Mouse (Mus musculus): ENCODE measurements around the gene Mtg2. TPM values are rescaled to one million over a fixed set of nuclear protein-coding genes. Genes with fewer than 3 reads are reported as not detected.

The Mtg2 gene
- total RNA-seq (2021) (10 to 100 TPM; 13.5 to 22.2 TPM), polyA plus RNA-seq (2012; rRNA removed) (12.4 and 13.1 TPM in 2 replicates)
- long read RNA-seq, partial matches to known transcripts: 4 of 53 reads
- long read RNA-seq, other reads (novel, unspliced or antisense): 45 of 53 reads

GRCm38 (mm10) chr2:180070481-180071453 lies at the start of gene Mtg2:
Gene Mtg2 (plus strand): TSS chr2:180070588.
- peak; percentile 97 for DNase-seq

DNA sequence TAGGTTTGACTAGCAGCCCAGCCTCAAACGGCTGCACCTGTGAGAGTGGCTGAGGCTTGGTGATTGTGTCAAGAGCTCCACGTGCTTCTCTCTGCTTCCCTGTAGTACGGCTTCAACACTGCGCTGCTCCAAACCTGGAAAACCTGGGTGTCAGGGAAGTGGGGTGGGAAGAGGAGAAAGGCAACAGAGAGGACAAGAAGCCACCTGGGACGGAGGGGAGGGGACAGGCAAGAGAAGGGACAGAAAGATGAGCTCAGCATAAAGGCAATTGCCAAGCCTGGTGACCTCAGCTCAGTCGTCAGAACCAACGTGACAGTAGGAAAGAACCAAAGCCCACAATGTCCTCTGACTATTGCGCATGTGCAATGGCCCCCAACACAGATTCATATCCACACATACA lies 49.5 kb upstream of the Mtg2 start:
- DNase-seq: no peak

DNA sequence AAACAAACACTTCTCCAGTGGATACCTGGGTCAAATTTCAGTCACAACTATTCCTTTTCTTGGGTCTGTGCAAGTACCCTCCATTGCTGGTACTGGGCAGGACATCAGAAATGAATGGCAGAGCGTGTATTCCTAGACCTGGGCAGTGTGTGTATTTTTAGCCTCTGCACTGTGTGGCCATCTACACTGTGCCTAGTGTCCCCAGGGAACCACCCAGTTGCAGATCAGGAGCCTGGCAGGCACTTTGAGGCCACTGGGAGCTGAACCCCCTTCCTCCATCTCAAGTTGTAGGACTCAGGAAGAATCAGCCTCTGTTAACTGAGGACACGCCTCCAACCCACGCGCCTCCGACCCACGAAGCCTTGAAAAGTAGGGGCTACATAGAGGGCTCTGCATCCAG lies 47.6 kb upstream of the Mtg2 start:
- no peak for DNase-seq

- DNase-seq: peak; percentile 100
Observed at GRCm38 (mm10) chr2:180024401-180025098, 45.8 kb upstream of the Mtg2 start, which contains the start of gene Lsm14b. Gene Lsm14b (plus strand): TSS chr2:180024987.

DNA sequence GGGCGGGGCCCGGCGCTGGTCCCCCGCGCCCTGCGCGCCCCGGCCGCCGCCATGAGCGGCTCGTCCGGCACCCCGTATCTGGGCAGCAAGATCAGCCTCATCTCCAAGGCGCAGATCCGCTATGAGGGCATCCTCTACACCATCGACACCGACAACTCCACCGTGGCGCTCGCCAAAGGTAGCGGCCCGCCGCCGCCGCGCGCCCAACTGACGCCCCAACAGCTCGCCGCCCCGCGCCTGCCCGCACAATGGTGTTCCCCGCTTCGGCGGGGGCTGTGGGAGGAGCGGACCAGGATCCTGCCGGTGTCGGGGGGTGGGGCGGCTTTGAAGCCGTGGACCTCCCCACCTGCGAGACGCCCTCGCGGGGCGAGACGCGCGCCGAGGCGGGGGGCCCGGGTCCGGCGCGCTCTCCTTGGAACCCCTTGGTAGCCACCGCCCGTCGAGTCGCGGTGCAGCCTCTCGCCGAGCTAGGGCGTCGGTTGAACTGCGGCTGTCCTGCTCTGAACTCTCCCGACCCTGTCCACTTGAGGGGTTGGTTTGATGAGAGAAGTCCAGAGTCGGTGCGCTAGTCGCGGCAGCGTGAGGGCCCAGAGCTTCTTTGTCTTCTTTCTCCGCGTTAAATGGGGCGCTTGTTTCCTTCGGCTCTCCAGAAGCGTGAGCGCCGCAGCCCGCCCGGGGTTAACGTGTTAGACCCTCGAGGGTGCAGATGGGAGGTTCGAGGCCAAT lies 45.1 kb upstream of the Mtg2 start:
- DNase-seq: peak; percentile 73

DNA sequence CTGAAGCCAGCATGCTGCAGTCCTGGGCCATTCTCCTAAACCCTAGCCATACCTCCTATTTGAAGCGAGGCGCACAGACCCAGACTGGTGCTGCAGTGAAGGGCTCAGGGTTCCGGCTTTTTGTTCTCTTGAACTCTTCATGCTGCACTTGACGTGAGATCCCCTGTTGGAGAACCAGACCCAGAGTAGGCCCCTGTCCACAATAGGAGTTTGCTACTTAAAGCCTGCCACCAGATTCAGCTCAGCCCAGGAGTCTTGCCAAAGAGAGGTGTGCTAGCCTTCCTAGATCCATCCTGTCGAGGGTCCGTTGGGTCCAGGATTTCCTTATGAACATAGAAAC lies 44.6 kb upstream of the Mtg2 start:
- DNase-seq: no peak

- DNase-seq: no peak
Observed at GRCm38 (mm10) chr2:180027768-180028167, 42.6 kb upstream of the Mtg2 start.

- no peak for DNase-seq
Observed at GRCm38 (mm10) chr2:180031270-180031669, 39.1 kb upstream of the Mtg2 start.

DNA sequence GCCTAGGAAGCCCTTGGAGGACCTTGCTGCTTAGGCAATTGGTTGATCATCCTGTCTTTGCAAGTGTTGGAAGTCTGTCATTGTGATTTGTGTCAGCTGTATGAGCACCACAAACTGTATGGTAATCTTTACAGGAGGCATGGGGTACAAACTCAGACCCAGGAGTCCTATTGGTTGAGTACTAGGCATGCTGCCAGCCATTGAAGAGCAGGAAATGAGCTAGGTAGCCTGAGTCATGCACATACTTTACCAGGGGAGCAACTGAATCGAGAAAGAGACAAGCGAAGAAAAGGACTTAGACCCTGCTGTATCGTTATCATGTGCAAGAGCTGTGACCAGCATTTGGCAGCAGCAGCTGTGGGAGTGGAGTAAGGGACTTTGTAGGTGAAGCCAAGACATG lies 37.5 kb upstream of the Mtg2 start:
- no peak for DNase-seq

DNA sequence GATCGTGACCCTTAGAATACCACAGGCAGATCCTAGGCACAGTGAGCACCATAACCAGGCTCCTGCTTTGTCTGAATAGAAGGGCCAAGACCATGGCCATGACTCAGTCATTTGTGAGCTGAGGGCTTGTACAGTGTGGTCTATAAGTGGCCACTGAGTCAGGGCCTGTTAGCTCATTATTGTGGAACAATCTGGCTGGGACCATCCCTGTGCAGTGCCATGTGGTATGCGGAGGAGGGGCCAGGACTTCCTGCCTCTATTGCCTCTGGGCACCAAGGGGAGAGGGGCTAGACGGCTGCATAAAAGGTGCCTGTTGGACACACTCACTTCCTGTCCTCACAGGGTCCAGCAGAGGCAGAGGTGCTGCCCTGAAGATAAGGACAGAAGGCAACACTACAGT lies 36.4 kb upstream of the Mtg2 start:
- no peak for DNase-seq

DNA sequence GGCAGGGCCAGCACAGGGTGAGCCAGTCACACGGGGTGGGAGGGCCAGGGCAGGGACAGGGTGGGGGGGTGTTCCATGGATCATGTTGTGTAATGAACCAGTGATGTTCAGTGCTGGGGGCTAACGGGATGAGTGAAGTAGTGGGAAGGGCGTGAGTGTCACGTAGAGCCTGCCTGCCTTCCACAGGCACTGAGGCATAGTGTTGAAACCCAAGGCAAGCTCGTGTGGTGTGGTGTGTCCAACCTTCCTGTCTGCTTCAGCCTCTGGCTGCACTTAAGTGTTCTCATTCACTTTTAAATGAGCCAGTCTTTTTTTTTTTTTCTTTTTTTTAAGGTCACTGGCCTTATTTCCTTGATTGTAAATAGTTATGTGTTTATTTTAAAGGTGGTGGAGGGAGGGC lies 35.6 kb upstream of the Mtg2 start:
- DNase-seq: no peak

- peak; percentile 19 for DNase-seq
Observed at GRCm38 (mm10) chr2:180040406-180040805, 30.0 kb upstream of the Mtg2 start.

DNA sequence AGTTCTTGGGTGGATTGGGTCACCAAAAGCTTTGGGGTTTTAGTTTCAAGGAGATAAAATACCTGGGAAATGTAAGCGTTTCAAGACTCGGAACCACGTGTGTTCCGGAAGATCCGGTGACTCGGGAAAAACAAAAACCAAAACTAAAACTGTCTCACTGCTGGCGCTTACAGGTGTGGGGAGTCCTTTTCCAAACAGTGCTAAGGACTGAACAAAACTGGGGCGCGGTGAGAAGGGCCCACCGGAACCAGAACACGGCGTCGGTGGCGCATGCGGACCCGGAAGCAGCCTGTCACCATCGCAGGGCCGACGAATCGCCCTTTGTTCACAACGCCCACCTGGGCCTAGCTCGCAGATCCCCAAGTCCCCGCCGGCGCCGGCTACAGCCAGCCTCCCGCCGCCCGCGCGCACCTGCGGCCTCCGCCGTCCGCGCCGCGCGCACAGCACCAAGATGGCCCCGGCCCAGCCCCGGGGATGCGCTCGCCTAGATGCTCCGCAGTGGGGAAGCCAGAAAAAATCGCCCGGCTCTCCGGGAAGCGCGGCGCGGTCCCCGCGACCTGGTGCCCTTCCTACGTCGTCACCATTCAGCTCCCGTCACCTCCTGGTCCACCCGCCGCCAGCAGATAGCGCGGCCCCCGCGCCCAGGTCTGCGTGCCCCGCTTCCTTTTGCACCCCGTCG lies 28.7 kb upstream of the Mtg2 start:
- no peak for DNase-seq

DNA sequence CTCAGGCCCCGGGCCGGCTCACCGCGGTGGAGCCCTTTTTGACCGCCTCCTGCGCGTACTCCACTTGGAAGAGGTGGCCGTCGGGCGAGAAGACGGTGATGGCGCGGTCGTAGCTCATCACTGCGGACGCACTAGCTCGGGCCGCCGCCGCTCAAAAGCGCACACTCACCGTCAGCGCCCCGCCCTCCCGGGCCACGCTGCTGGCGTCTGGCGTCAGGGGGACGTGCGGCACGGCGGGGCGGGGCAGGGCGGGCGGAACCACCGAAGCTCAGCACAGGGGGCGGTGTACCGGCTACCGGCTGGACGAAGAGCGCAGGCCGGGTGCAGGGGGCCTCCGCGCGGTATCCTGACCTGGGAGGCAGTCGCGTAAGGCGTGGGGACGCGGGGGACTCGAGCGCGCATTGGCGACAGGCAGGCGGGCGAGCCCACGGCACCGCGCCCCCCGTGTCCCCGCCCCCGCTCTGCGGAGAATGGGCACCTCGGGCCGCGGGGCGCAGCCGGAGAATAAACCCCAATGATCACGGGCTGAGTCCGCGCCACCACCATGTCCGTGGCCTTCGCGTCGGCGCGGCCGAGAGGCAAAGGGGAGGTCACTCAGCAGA lies 28.0 kb upstream of the Mtg2 start, which contains the start of the genes Psma7 and Ss18l1:
TSS of gene Psma7 (minus strand) at position 178 of the 602 bp plus-strand sequence.
TSS of gene Ss18l1 (plus strand) at position 254 of the 602 bp plus-strand sequence.
- peak; percentile 94 for DNase-seq

- DNase-seq: peak; percentile 73
Observed at GRCm38 (mm10) chr2:180042858-180043515, 27.4 kb upstream of the Mtg2 start.

- DNase-seq: peak; percentile 43
Observed at GRCm38 (mm10) chr2:180045283-180045682, 25.1 kb upstream of the Mtg2 start.

- DNase-seq: no peak
Observed at GRCm38 (mm10) chr2:180047580-180047979, 22.8 kb upstream of the Mtg2 start.

GRCm38 (mm10) chr2:180047980-180048635 lies 22.3 kb upstream of the Mtg2 start:
- no peak for DNase-seq

- DNase-seq: peak; percentile 75
Observed at GRCm38 (mm10) chr2:180050986-180051385, 19.4 kb upstream of the Mtg2 start.
